25 mouse cellular contexts compared by ENCODE assay signal in genomic region chr7:35006661-35007060, GRCm38 (mm10).
"Had no signal": no experiment of that assay in that cellular context is flagged by ENCODE, and none has a peak within 500 bp of the region (broad histone marks: within the 10 kb centered on the region; RNA-seq: fewer than 3 reads in every experiment).

No protein-coding gene starts in this region.

- H3K27me3 ChIP-seq: heart, embryonic 12.5 days; intestine, embryonic 15.5 days; limb, embryonic 12.5 days; liver, embryonic 13.5 days; liver, embryonic 15.5 days had no signal

- H3K9ac ChIP-seq: heart, embryonic 12.5 days; hindbrain, embryonic 14.5 days; intestine, embryonic 15.5 days; limb, embryonic 12.5 days; liver, embryonic 13.5 days; liver, embryonic 15.5 days; liver, postnatal 0 days had no signal

- H3K4me1 ChIP-seq: intestine, embryonic 15.5 days; limb, embryonic 10.5 days; liver, embryonic 13.5 days; liver, embryonic 15.5 days had no signal

- H3K4me3 ChIP-seq: heart, embryonic 10.5 days; heart, embryonic 12.5 days; intestine, embryonic 15.5 days; layer of hippocampus, adult 2 months; limb, embryonic 10.5 days; limb, embryonic 12.5 days; liver, embryonic 13.5 days; liver, embryonic 15.5 days had no signal

- H3K36me3 ChIP-seq: heart, embryonic 12.5 days; intestine, embryonic 15.5 days; limb, embryonic 12.5 days; liver, embryonic 13.5 days had no signal

- H3K9me3 ChIP-seq: heart, embryonic 10.5 days; intestine, embryonic 15.5 days; limb, embryonic 10.5 days; limb, embryonic 12.5 days; liver, embryonic 13.5 days; liver, embryonic 15.5 days had no signal

- H3K4me2 ChIP-seq: heart, embryonic 12.5 days; hindbrain, embryonic 14.5 days; intestine, embryonic 15.5 days; limb, embryonic 12.5 days; liver, embryonic 11.5 days; liver, embryonic 13.5 days; liver, embryonic 15.5 days had no signal

- ATAC-seq: hindbrain, embryonic 16.5 days; inflammation-experienced regulatory T-cells, adult 6 months; intestine, embryonic 15.5 days; intestine, postnatal 0 days; liver, postnatal 0 days had no signal

- H3K27ac ChIP-seq: heart, embryonic 10.5 days; hindbrain, embryonic 14.5 days; intestine, embryonic 15.5 days; layer of hippocampus, adult 2 months; limb, embryonic 10.5 days; limb, embryonic 12.5 days; liver, embryonic 13.5 days; liver, embryonic 15.5 days had no signal

- DNase-seq: gastrocnemius, postnatal 14 days; gastrocnemius, postnatal 36 days; heart, adult 18-20 months; heart, postnatal 10 days; heart, postnatal 4 days; kidney, adult 18-20 months; kidney, adult 8-10 months; kidney, postnatal 10 days; kidney, postnatal 25 days; kidney, postnatal 4 days; liver; liver, embryonic 13.5 days; liver, postnatal 0 days had no signal
